Mouse (Mus musculus) neural tube, embryonic 13.5 days (tissue): Measurements from ENCODE around the gene Zbed4. TPM values are rescaled to one million over a fixed set of nuclear protein-coding genes. Genes with fewer than 3 reads are reported as not detected.
A peak's percentile ranks its signal among the peaks of the same experiment; 100 is the strongest.
"Not testable (repeated sequence)": the region's sequence is repeated elsewhere in the genome, so short reads cannot be mapped to it uniquely, and the experiment has no call there.

Source experiments
- ATAC-seq: fragments of 200-750 bp; cut with Nextera tagmentation; 2 replicates; pipeline ENCODE4 v1.8.0; 2017; ENCODE audit warnings: low read depth, mild to moderate bottlenecking, moderate TSS enrichment, moderate library complexity
- H3K27ac ChIP-seq: fragments of 300-500 bp; sonication (generic); replicated peaks from 2 replicates; pipeline ENCODE4 v1.5.1; 2015; ENCODE audit warnings: moderate library complexity, mild to moderate bottlenecking, inconsistent platforms
- H3K27me3 ChIP-seq: fragments of 300-500 bp; sonication (generic); 2 replicates; pipeline ENCODE4 v1.6.1; 2015; ENCODE audit warnings: mild to moderate bottlenecking, inconsistent platforms
- H3K36me3 ChIP-seq: fragments of 300-500 bp; sonication (generic); 2 replicates; pipeline ENCODE4 v1.6.1; 2015; ENCODE audit warnings: mild to moderate bottlenecking, inconsistent platforms
- H3K4me1 ChIP-seq: fragments of 300-500 bp; sonication (generic); replicated peaks from 2 replicates; pipeline ENCODE4 v1.6.1; 2015; ENCODE audit warnings: inconsistent platforms
- H3K4me2 ChIP-seq: fragments of 300-500 bp; sonication (generic); 2 replicates; pipeline ENCODE4 v1.6.1; 2015; ENCODE audit warnings: inconsistent platforms, mild to moderate bottlenecking, moderate library complexity
- H3K4me3 ChIP-seq: fragments of 300-500 bp; sonication (generic); 2 replicates; pipeline ENCODE4 v1.5.1; 2015; ENCODE audit warnings: mild to moderate bottlenecking, inconsistent platforms
- H3K9ac ChIP-seq: fragments of 300-500 bp; sonication (generic); 2 replicates; pipeline ENCODE4 v1.6.1; 2015; ENCODE audit warnings: moderate library complexity, mild to moderate bottlenecking, inconsistent platforms
- H3K9me3 ChIP-seq: fragments of 300-500 bp; sonication (generic); 2 replicates; pipeline ENCODE4 v1.6.1; 2016; ENCODE audit warnings: inconsistent platforms
- WGBS: fragments of 180-500 bp; shearing (Covaris S2); methylation state at CpG from one replicate; pipeline ENCODE4 v1.1.7; 2015; 5-methylcytosine and 5-hydroxymethylcytosine counted together
- polyA plus RNA-seq: library from polyadenylated mRNA; unstranded; fragments of >200 nt; fragmentation: Nextera tagmentation; extraction: Ambion mirVana; gene quantifications from 2 replicates; pipeline ENCODE4 v1.2.1, GENCODE M21; 2015

Zbed4 gene
- polyA plus RNA-seq, 1 experiment from 2014 or later = 22.5 TPM

DNA sequence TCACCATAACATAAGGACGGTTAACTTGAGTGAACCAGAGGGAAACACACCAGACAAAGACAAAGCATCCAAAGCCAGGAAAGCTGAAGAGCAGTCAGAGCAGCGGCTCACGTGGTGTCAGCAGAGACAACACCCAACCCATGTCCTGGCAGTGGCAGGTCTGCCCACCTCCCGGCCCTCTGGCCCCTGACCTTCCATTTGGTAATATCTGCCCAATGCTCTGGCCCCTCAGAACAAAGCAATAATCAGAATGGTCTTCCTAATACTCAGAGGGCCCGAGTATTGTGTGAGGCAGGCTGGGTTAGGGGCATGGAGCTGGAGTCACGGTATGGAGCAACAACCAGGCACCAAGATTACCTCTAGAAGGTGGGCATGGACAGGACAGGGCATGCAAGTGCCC lies 28.3 kb upstream of the Zbed4 start:
- Histone ChIP-seq H3K27ac (no peak overlapping the region), H3K4me1 (peaks cover 29% of the 10 kb centered on the region), H3K4me3 (no peak overlapping the region), H3K4me2 (no peak overlapping the region), H3K36me3 (peaks cover 83% of the 10 kb centered on the region), H3K9ac (no peak overlapping the region), H3K27me3 (no peaks in the 10 kb centered on the region), H3K9me3 (no peaks in the 10 kb centered on the region)
- WGBS = 86% methylated on average over 6 of the region's 6 CpGs
- no peak for ATAC-seq

DNA sequence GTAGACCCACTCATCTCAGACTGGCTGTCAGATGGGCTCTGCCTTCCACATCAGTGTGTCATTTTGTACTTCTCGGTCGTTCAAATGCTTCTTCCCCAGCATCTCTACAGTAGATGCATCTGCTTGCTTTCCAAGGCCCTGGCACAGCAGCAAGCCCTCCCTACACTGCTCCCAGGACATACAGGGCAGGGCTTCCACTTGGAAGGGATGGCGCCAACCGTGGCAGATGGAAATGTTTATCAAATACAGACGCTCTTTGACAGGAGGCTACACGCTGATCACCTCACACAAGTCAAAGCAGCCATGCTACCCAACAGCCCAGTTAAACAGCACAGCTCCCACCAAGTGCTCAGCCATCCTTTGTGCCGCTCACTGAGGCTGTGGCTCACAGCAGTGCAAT lies 27.1 kb upstream of the Zbed4 start:
- no peak overlapping the region for H3K4me3 ChIP-seq
- no peak for ATAC-seq
- no peak overlapping the region for H3K27ac ChIP-seq
- H3K4me1 ChIP-seq = peaks cover 29% of the 10 kb centered on the region
- no peak overlapping the region for H3K4me2 ChIP-seq
- H3K27me3 ChIP-seq = no peaks in the 10 kb centered on the region
- 80% methylated on average over 7 of the region's 7 CpGs for WGBS
- no peaks in the 10 kb centered on the region for H3K9me3 ChIP-seq
- H3K36me3 ChIP-seq = peaks cover 84% of the 10 kb centered on the region
- no peak overlapping the region for H3K9ac ChIP-seq

DNA sequence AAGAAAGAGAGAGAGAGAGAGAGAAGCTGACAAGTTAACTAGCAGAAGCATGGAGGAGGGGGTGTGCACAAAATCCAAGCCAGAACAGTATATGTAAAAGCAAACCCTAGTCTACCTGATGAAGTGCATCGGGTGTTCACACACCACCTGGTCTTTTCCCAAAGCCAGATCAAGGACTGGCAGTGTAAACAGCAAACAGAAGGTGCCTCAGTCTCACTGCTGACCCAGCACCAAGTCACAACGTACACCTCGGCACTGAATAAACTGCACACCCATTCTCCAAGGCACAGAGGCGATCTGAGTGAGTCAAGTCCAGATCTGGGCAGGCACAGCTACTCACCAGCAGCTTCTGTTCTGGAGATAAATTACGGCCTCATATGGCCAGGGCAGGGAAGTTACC lies 26.4 kb upstream of the Zbed4 start:
- WGBS = 89% methylated on average over 5 of the region's 5 CpGs
- no peaks in the 10 kb centered on the region for H3K9me3 ChIP-seq
- ATAC-seq = no peak
- no peak overlapping the region for H3K9ac ChIP-seq
- H3K4me2 ChIP-seq = no peak overlapping the region
- peaks cover 86% of the 10 kb centered on the region for H3K36me3 ChIP-seq
- H3K4me1 ChIP-seq = peaks cover 29% of the 10 kb centered on the region
- no peaks in the 10 kb centered on the region for H3K27me3 ChIP-seq
- no peak overlapping the region for H3K27ac ChIP-seq
- H3K4me3 ChIP-seq = no peak overlapping the region

DNA sequence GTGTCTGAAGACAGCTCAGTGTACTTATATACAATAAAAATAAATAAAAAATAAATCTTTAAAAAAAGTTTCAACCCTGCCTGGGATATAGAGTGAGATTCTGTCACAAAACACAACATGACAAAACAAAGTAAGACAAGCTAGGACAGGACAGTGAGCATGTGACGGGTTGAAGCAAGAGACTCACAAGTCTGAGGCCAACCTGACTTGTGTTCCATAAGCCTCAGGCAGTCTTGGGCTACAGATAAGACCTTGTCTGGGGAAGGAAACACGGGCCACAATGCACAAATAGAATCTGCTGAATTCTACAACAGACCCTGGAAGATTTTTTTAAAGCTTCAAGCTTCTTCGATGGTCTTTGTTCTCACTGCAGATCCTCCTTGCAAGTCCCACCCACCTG lies 24.3 kb upstream of the Zbed4 start:
- Histone ChIP-seq H3K9me3 (no peaks in the 10 kb centered on the region), H3K4me1 (peaks cover 46% of the 10 kb centered on the region), H3K4me2 (no peak overlapping the region), H3K9ac (no peak overlapping the region), H3K36me3 (peaks cover 77% of the 10 kb centered on the region), H3K4me3 (no peak overlapping the region), H3K27ac (no peak overlapping the region), H3K27me3 (no peaks in the 10 kb centered on the region)
- no peak for ATAC-seq
- 84% methylated on average over 3 of the region's 3 CpGs for WGBS

DNA sequence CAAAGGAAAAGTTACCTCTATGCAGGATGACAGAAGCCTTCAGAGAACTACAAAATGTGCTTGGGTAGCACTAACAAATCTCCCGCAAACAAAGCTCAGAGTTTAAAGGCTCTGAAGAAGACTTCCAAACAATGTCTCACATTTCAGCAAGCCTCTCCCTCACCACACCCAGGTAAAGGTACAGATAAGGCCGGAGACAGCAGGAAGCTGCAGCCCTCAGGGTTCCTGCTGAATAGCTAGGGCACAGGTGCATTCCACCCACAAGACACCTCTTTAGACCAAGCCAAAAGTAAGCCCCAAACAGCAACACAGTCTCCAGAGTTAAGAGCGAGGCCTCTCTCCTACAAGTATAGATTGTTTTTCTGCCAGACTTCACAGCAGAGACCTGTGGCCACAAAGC lies 20.7 kb upstream of the Zbed4 start:
- ATAC-seq = no peak
- H3K4me2 ChIP-seq = no peak overlapping the region
- H3K9me3 ChIP-seq = no peaks in the 10 kb centered on the region
- no peak overlapping the region for H3K27ac ChIP-seq
- 0 out of 2 replicates have a peak overlapping the region, but pooled peaks have one; percentile 99 for H3K9ac ChIP-seq
- peaks cover 44% of the 10 kb centered on the region for H3K36me3 ChIP-seq
- 90% methylated on average over 3 of the region's 3 CpGs for WGBS
- H3K27me3 ChIP-seq = no peaks in the 10 kb centered on the region
- H3K4me3 ChIP-seq = no peak overlapping the region
- peaks cover 41% of the 10 kb centered on the region for H3K4me1 ChIP-seq

DNA sequence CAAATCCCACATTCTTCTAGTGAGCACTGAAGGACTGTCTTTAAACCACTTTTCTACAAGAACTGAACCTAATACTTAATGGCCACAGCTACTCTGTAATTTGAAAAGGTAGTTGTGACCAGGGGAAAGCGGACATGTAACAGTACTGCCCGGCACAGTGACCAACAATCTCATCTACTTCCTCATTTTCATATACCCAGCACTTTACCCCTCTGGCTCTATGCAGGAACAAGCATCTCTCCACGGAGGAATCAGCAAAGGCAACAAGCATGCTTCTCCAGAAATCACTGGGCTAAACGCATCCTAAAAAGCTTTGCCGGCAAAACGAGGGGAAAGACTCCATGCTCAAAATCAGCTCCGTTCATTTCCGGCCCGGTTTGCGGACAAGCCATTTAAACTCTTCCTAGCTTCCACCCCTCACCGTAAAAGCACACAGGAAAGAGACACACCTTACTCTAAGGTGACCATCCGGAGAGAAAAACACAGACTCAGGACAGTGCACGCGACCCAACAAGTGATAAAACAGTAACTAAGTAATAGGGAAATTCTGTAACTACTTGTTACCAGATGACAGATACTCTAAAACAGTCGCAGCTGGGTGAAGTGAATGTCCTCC lies 18.9 kb upstream of the Zbed4 start:
- no peak for ATAC-seq
- Histone ChIP-seq H3K9ac (peak overlapping the region; percentile 99), H3K9me3 (no peaks in the 10 kb centered on the region), H3K4me3 (peak overlapping the region; percentile 99), H3K27me3 (no peaks in the 10 kb centered on the region), H3K4me1 (peaks cover 41% of the 10 kb centered on the region), H3K27ac (0 out of 2 replicates have a peak overlapping the region, but pooled peaks have one; percentile 88), H3K36me3 (peaks cover 30% of the 10 kb centered on the region), H3K4me2 (peak overlapping the region; percentile 99)
- 29% methylated on average over 15 of the region's 15 CpGs for WGBS

DNA sequence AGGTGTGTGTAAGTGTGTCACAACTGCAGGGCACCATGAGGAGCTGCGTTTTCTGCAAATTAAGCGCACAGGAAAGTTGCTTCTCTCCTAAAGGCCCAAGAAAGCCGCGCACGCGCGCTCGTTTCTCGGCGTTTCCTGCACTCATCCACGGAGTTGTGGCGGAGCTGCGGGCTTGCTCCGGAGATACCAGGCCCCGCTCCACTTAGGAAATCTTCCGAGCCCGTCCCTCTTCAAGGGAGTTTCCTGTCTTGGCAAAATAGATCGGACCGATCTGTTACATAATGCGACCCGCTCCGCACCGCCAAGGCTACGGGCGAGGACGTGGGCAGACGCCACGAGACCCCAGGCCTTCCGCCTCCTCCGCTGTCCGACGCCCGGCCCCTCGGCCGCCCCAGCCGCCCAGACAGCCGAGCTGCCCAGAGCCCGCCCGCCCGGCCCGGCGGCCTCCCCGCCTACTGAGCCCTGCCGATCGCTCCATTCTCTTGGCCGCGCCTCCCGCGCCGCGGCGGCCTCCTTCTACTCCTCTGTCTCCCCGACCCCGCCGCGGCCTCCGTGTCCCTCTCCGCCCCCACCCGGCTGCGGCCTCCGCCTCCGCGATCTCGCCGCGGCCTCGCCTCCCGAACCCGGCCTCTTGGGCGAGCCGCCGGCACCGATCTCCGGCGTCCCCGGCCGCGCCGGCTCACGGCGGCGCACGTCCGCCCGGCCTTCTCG lies 18.3 kb upstream of the Zbed4 start:
- under 1% methylated on average over 79 of the region's 86 CpGs for WGBS
- peak; percentile 26; the same call in 1 of the 2 replicates for ATAC-seq
- H3K4me2 ChIP-seq = peak overlapping the region; percentile 99
- peak overlapping the region; percentile 88 for H3K27ac ChIP-seq
- no peaks in the 10 kb centered on the region for H3K9me3 ChIP-seq
- H3K4me3 ChIP-seq = peak overlapping the region; percentile 99
- peak overlapping the region; percentile 99 for H3K9ac ChIP-seq
- H3K27me3 ChIP-seq = no peaks in the 10 kb centered on the region
- peaks cover 41% of the 10 kb centered on the region for H3K4me1 ChIP-seq
- H3K36me3 ChIP-seq = peaks cover 26% of the 10 kb centered on the region

DNA sequence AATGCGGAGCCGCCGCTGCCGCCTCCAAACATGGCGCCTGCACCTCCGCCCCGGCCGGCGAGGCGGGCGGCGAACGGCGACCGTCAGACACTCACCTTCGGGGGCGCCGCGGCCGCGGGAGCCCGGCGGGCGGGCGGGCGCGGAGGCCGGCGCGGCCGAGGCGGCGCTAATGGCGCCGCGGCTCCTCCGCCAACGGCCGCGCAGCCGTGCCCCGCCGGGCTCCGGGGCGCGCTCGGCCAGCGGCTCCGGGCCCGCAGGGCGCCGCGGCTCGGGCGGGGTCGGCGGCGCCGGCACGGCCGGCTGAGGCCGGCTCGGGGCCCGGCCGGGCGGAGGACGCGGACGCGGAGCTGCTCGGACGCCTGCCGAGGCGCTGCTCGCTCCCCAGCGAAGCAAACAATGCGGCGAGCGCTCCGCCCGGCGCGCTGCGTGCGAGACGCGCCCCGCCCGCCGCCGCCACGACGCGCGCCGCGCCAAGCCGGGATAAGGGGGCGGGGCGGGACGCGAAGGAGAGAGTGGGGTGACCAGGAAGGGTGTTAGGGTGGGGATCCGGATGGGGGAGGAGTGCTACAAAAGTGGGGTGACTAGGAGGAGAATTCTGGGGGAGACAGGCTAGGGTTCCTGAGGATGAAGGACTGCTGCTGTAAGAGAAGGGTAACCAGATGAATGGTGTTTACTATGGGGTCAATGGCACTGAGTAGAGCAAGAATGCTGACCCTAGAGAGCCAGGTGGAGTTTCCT lies 17.5 kb upstream of the Zbed4 start, which contains the start of gene Brd1:
Gene Brd1, minus strand, starts transcription at position 400 of the 738 bp plus-strand sequence.
- Histone ChIP-seq H3K4me2 (peak within 1 kb of the TSS; percentile 99), H3K27ac (peak within 1 kb of the TSS; percentile 88), H3K4me3 (peak within 1 kb of the TSS; percentile 99), H3K27me3 (no peaks in the 10 kb centered on the region), H3K36me3 (peaks cover 19% of the 10 kb centered on the region), H3K9ac (peak within 1 kb of the TSS; percentile 99), H3K9me3 (no peaks in the 10 kb centered on the region), H3K4me1 (peaks cover 35% of the 10 kb centered on the region)
- under 1% methylated on average over 53 of the region's 103 CpGs for WGBS
- peak; percentile 85 for ATAC-seq

DNA sequence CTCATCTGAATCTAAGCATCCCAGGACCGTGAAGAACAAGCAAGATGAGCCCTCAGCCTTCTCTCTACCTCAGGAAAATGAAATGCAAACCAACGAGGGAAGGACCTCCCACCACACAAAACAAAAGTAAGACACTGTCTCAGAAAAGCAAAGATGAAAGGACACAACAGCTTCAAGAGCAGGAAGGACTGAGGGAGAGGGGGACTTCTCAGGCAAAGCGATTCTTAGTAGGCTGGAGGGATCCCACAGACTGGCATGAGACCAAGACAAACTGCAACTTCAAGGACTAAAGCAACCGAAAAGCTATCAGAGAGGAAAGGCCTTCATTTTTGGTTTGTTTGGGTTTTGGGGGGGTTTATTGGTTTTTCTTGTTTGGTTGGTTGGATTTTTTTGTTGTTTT lies 15.3 kb upstream of the Zbed4 start:
- Histone ChIP-seq H3K27ac (no peak overlapping the region), H3K27me3 (no peaks in the 10 kb centered on the region), H3K4me3 (no peak overlapping the region), H3K9ac (no peak overlapping the region), H3K36me3 (no peaks in the 10 kb centered on the region), H3K9me3 (no peaks in the 10 kb centered on the region), H3K4me2 (no peak overlapping the region), H3K4me1 (peaks cover 38% of the 10 kb centered on the region)
- WGBS = 77% methylated on average over 4 of the region's 4 CpGs
- ATAC-seq = no peak

DNA sequence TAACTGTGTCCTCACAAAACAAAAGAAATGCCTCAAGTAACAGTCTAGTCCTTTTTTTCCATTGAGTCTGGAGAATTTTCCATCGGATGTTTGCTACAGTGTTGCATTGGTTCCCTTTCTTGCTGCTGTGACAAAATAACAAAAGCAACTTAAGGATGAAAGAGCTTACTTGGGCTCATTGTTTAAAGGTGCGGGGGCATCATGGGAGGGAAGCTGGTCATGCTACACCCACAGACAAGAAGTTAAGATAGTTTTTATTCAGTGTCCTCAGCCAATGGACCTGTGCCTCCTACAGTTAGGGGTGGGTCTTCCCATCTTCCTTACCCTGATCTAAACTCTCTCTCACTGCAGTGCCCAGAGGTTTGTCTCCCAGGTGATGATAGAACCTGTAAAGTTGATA lies 13.0 kb upstream of the Zbed4 start:
- 62% methylated on average over 2 of the region's 2 CpGs for WGBS
- no peak for ATAC-seq

DNA sequence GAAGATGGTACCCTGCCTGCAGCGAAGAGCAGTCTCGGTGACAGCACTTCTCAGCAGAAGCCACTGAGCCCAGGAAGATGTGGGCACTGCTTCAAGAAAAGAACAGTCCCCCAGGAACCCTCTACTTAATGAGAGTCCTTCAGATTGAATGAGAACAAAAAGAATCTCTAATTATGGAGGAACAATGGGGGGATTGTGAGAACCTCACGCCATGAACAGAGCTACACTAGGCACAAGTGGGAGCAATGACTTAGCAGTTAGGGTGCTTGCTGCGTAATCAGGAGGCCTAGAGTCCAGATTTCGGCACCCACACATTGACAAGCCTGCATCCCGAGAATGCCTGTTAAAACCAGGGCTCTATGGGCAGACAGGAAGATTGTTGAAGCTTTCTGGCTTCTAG lies 10.1 kb upstream of the Zbed4 start:
- no peak overlapping the region for H3K27ac ChIP-seq
- peaks cover 14% of the 10 kb centered on the region for H3K4me1 ChIP-seq
- H3K9ac ChIP-seq = no peak overlapping the region
- H3K4me2 ChIP-seq = no peak overlapping the region
- WGBS = 53% methylated on average over 6 of the region's 6 CpGs
- no peaks in the 10 kb centered on the region for H3K27me3 ChIP-seq
- no peaks in the 10 kb centered on the region for H3K9me3 ChIP-seq
- ATAC-seq = no peak
- H3K36me3 ChIP-seq = no peaks in the 10 kb centered on the region
- no peak overlapping the region for H3K4me3 ChIP-seq

More for the DNA sequence above, 13.0 kb upstream of the Zbed4 start:
- H3K36me3 ChIP-seq = no peaks in the 10 kb centered on the region
- no peak overlapping the region for H3K9ac ChIP-seq
- H3K9me3 ChIP-seq = no peaks in the 10 kb centered on the region
- no peak overlapping the region for H3K27ac ChIP-seq
- H3K4me1 ChIP-seq = peaks cover 20% of the 10 kb centered on the region
- no peaks in the 10 kb centered on the region for H3K27me3 ChIP-seq
- no peak overlapping the region for H3K4me3 ChIP-seq
- H3K4me2 ChIP-seq = no peak overlapping the region

DNA sequence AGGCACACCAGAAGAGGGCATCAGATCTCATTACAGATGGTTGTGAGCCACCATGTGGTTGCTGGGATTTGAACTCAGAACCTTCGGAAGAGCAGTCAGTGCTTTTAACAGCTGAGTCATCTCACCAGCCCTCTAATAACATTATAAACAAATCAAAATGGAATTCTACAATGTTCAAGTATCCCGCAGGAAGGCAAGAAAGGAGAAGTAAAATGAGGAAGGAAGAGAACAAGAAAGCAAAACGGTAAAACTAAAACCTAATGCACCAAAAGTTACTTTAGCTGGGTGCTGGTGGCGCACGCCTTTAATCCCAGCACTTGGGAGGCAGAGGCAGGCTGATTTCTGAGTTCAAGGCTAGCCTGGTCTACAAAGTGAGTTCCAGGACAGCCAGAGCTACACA lies 8.1 kb upstream of the Zbed4 start:
- not testable (repeated sequence) for H3K9me3 ChIP-seq, H3K36me3 ChIP-seq, ATAC-seq, H3K4me3 ChIP-seq, H3K4me2 ChIP-seq, H3K27me3 ChIP-seq, H3K9ac ChIP-seq, H3K27ac ChIP-seq
- H3K4me1 ChIP-seq = peaks cover 14% of the 10 kb centered on the region
- WGBS = 88% methylated on average over 5 of the region's 5 CpGs
